Comparison of ENCODE assay signal across 10 mouse cellular contexts in genomic region chr1:156630965-156631364, GRCm38 (mm10). TPM values are rescaled to one million over a fixed set of nuclear protein-coding genes. Genes with fewer than 3 reads are reported as not detected.
A peak's percentile ranks its signal among the peaks of the same experiment; 100 is the strongest.
DNase-seq lines count a peak whose midpoint lies in the region; ATAC-seq and TF ChIP-seq lines count a peak whose summit lies in the region.
"Had no signal": no experiment of that assay in that cellular context is flagged by ENCODE, and none has a peak within 500 bp of the region (broad histone marks: within the 10 kb centered on the region; RNA-seq: fewer than 3 reads in every experiment).

No protein-coding gene starts in this region.

- H3K4me3 ChIP-seq in left cerebral cortex, adult 2 months: no peak overlapping the region
- H3K4me3 ChIP-seq in MEL (ENCODE audit: control insufficient read depth in 1 of 2, insufficient read depth in 1 of 2, low read depth in 2 of 2, low read length in 2 of 2): no peak overlapping the region
- H3K4me3 ChIP-seq in embryonic facial prominence, embryonic 10.5 days: no peak overlapping the region
- H3K4me3 ChIP-seq: embryonic facial prominence, embryonic 12.5 days; myocyte had no signal

- no peak for ATAC-seq in CD4-positive, CD25-positive, alpha-beta regulatory T cell, adult 4 months

- H3K9ac ChIP-seq in MEL (ENCODE audit: control insufficient read depth, low read depth, low read length, poor library complexity, severe bottlenecking): no peak overlapping the region
- H3K9ac ChIP-seq: embryonic facial prominence, embryonic 12.5 days had no signal

- H3K9me3 ChIP-seq in MEL (replicated peaks; ENCODE audit: insufficient read depth, low read length): no peaks in the 10 kb centered on the region
- H3K9me3 ChIP-seq in embryonic facial prominence, embryonic 10.5 days: peaks cover 5% of the 10 kb centered on the region; the same call in 1 of the 2 replicates
- H3K9me3 ChIP-seq: embryonic facial prominence, embryonic 12.5 days had no signal

- no peak overlapping the region for H3K27ac ChIP-seq in left cerebral cortex, adult 2 months
- H3K27ac ChIP-seq in MEL (ENCODE audit: control insufficient read depth, low read depth, low read length): no peak overlapping the region
- no peak overlapping the region for H3K27ac ChIP-seq in embryonic facial prominence, embryonic 10.5 days (replicated peaks)
- H3K27ac ChIP-seq: embryonic facial prominence, embryonic 12.5 days had no signal

- peak; percentile 49 for DNase-seq in CD4-positive, CD25-positive, alpha-beta regulatory T cell, adult 2 months (ENCODE audit: low read depth, low spot score)
- no peak for DNase-seq in left cerebral cortex, adult 2 months (ENCODE audit: extremely low spot score in 1 of 2, low spot score in 2 of 2)
- DNase-seq in left cerebral cortex, postnatal 36 days (ENCODE audit: low spot score in 2 of 2): no peak
- peak; percentile 59 for DNase-seq in MEL (ENCODE audit: low read depth, low spot score)
- DNase-seq in naive thymus-derived CD4-positive, alpha-beta T cell, adult 2 months (ENCODE audit: low read depth): peak; percentile 34
- DNase-seq in embryonic facial prominence, embryonic 10.5 days (ENCODE audit: low spot score): no peak
- DNase-seq in ovary, adult 18-20 months (ENCODE audit: low spot score): no peak

- intact Hi-C loops in left cerebral cortex, adult 2 months (cut with DNase I): loop anchor here (5.0 kb wide), 2 partner anchors 49 to 74 kb away; partner anchors contain the start of gene Abl2
- intact Hi-C loops in left cerebral cortex, postnatal 36 days (cut with DNase I): loop anchor here (5.0 kb wide), 1 partner anchor 214 kb away; no protein-coding TSS in a partner anchor

- H3K4me1 ChIP-seq in MEL (ENCODE audit: control insufficient read depth in 1 of 2, insufficient read depth in 2 of 2, low read length in 2 of 2): no peaks in the 10 kb centered on the region
- no peaks in the 10 kb centered on the region for H3K4me1 ChIP-seq in embryonic facial prominence, embryonic 10.5 days
- H3K4me1 ChIP-seq: embryonic facial prominence, embryonic 12.5 days had no signal

- H3K79me2 ChIP-seq in MEL (ENCODE audit: control insufficient read depth, insufficient read depth, low read length, poor library complexity): no peaks in the 10 kb centered on the region

- TF ChIP-seq EP300 in MEL (IDR thresholded peaks at IDR 0.05; ENCODE audit: low read depth in 1 of 2, low read length in 2 of 2): no peak

- H3K36me3 ChIP-seq in MEL (ENCODE audit: control insufficient read depth in 1 of 2, insufficient read depth in 2 of 2, low read length in 2 of 2): peaks cover 0 to 14% of the 10 kb centered on the region in 2 experiments; a peak in 2 of 4 replicates
- peaks cover 75% of the 10 kb centered on the region for H3K36me3 ChIP-seq in embryonic facial prominence, embryonic 10.5 days (replicated peaks)

- peak; percentile 29 for TF ChIP-seq RAD21 in MEL (IDR thresholded peaks at IDR 0.05; ENCODE audit: low read depth, low read length)

- peak; percentile 39 for TF ChIP-seq CTCF in left cerebral cortex, adult 2 months (IDR thresholded peaks at IDR 0.05)
- TF ChIP-seq CTCF in MEL (IDR thresholded peaks at IDR 0.05 in 2 of 3, conservative IDR thresholded peaks at IDR 0.05 in 1 of 3; ENCODE audit: control insufficient read depth in 1 of 3, insufficient read depth in 1 of 3, low read depth in 2 of 3, low read length in 3 of 3, poor library complexity in 1 of 3, severe bottlenecking in 1 of 3): peak; percentile 53 to 57 (median 56)

- TF ChIP-seq POLR2A in MEL (IDR thresholded peaks at IDR 0.05; ENCODE audit: control insufficient read depth in 1 of 2, insufficient read depth in 1 of 2, low read depth in 1 of 2, low read length in 2 of 2, poor library complexity in 1 of 2): no peak

- no peaks in the 10 kb centered on the region for H3K27me3 ChIP-seq in MEL (ENCODE audit: control insufficient read depth in 1 of 2, insufficient read depth in 2 of 2, low read length in 2 of 2)
- H3K27me3 ChIP-seq in embryonic facial prominence, embryonic 10.5 days (replicated peaks; ENCODE audit: low read depth, poor library complexity, severe bottlenecking): no peaks in the 10 kb centered on the region
- H3K27me3 ChIP-seq: embryonic facial prominence, embryonic 12.5 days had no signal

TF ChIP-seq in MEL, 35 proteins besides CTCF, POLR2A, EP300 and RAD21:
- TF ChIP-seq SMC3 (IDR thresholded peaks at IDR 0.05; ENCODE audit: low read depth, low read length) (peak; percentile 29; the same call in 1 of the 2 replicates), ZMIZ1 (IDR thresholded peaks at IDR 0.05; ENCODE audit: low read depth, low read length) (no peak)
TF ChIP-seq in MEL: peak in this region for 1.

RNA-seq across cellular contexts. Expression of gene Tor3a, which starts 43.2 kb away (rescaled TPM):
- polyA plus RNA-seq in CD4-positive, CD25-positive, alpha-beta regulatory T cell, adult 4 months (2017; shearing (Covaris generic)): 10 to 100 TPM; 28.4 to 29.6 TPM
- 1 to 10 TPM; 7.3 to 7.9 TPM for total RNA-seq in left cerebral cortex, adult 2 months (2021)
- total RNA-seq in left cerebral cortex, postnatal 36 days (2021): 1 to 10 TPM; 4.5 to 5.5 TPM
- total RNA-seq in MEL (2012; rRNA removed): 6.7 and 7.1 TPM in 2 replicates
- 1 to 10 TPM in 1 of 2 experiments, not detected in 1; 9.4 TPM for polyA plus RNA-seq in MEL (2012; ENCODE audit: insufficient read depth in 1 of 2, insufficient read length in 2 of 2, low read depth in 1 of 2, low replicate concordance in 2 of 2, missing spikeins in 1 of 2)
- polyA plus RNA-seq in embryonic facial prominence, embryonic 10.5 days (2016; fragmentation: Nextera tagmentation; extraction: Ambion mirVana): 3.5 and 4.6 TPM in 2 replicates

Comparison
In these comparisons a context has a peak if more than half of its experiments do, and no peak if none do; other contexts are left out.
1. DNase-seq: peak in CD4-positive, CD25-positive, alpha-beta regulatory T cell, adult 2 months (single experiment), MEL (single experiment) and naive thymus-derived CD4-positive, alpha-beta T cell, adult 2 months (single experiment); none in left cerebral cortex, adult 2 months (0 of 2), left cerebral cortex, postnatal 36 days (0 of 2), embryonic facial prominence, embryonic 10.5 days (single experiment) and ovary, adult 18-20 months (single experiment).